Mouse (Mus musculus) kidney, adult 18-20 months (tissue): ENCODE measurements around the gene Taar7d.
"Not testable (repeated sequence)": the region's sequence is repeated elsewhere in the genome, so short reads cannot be mapped to it uniquely, and the experiment has no call there.

ENCODE experiments used
- DNase-seq: peaks from one replicate; pipeline ENCODE4 v3.0.0; 2021

Taar7d gene

GRCm38 (mm10) chr10:24026922-24027321, at the start of gene Taar7d:
TSS of gene Taar7d (plus strand) at chr10:24027222.
- DNase-seq = no peak

GRCm38 (mm10) chr10:23977958-23978357, 49.1 kb upstream of the Taar7d start:
- DNase-seq = no peak

- DNase-seq = peak; percentile 74
Measured at GRCm38 (mm10) chr10:23978901-23979705, 47.9 kb upstream of the Taar7d start.

- DNase-seq = no peak
Measured at GRCm38 (mm10) chr10:23985546-23985945, 41.5 kb upstream of the Taar7d start, which contains the start of gene Taar6. TSS of gene Taar6 (minus strand) at chr10:23985646.

GRCm38 (mm10) chr10:23986419-23986818, 40.6 kb upstream of the Taar7d start:
- no peak for DNase-seq

- no peak for DNase-seq
Measured at GRCm38 (mm10) chr10:23993381-23993780, 33.6 kb upstream of the Taar7d start, which contains the start of gene Taar7a. TSS of gene Taar7a (minus strand) at chr10:23993481.

GRCm38 (mm10) chr10:23999639-24000038, 27.4 kb upstream of the Taar7d start, which contains the start of gene Taar7b:
TSS of gene Taar7b (plus strand) at chr10:23999939.
- no peak for DNase-seq

GRCm38 (mm10) chr10:24006442-24006841, 20.6 kb upstream of the Taar7d start:
- no peak for DNase-seq

- DNase-seq = no peak
Measured at GRCm38 (mm10) chr10:24007034-24007433, 20.0 kb upstream of the Taar7d start.

- DNase-seq = no peak
Measured at GRCm38 (mm10) chr10:24008143-24008542, 18.9 kb upstream of the Taar7d start.

- no peak for DNase-seq
Measured at GRCm38 (mm10) chr10:24031347-24031746, 4.3 kb downstream of the Taar7d start.

GRCm38 (mm10) chr10:24037314-24037713, 10.3 kb downstream of the Taar7d start, which contains the start of gene Taar7e:
TSS of gene Taar7e (plus strand) at chr10:24037614.
- no peak for DNase-seq

- DNase-seq = no peak
Measured at GRCm38 (mm10) chr10:24040120-24040869, 13.3 kb downstream of the Taar7d start.

GRCm38 (mm10) chr10:24049210-24049609, 22.2 kb downstream of the Taar7d start, which contains the start of gene Taar7f:
TSS of gene Taar7f (plus strand) at chr10:24049510.
- DNase-seq = no peak

GRCm38 (mm10) chr10:24052039-24052438, 25.0 kb downstream of the Taar7d start:
- DNase-seq = no peak

- no peak for DNase-seq
Measured at GRCm38 (mm10) chr10:24058986-24059385, 32.0 kb downstream of the Taar7d start.

- not testable (repeated sequence) for DNase-seq
Measured at GRCm38 (mm10) chr10:24074751-24075150, 47.7 kb downstream of the Taar7d start.

- not testable (repeated sequence) for DNase-seq
Measured at GRCm38 (mm10) chr10:24076200-24076599, 49.2 kb downstream of the Taar7d start, which contains the start of gene Taar8a. TSS of gene Taar8a (plus strand) at chr10:24076500.
